Mouse (Mus musculus) liver, postnatal 0 days (tissue): ENCODE measurements around the gene Padi6. TPM values are rescaled to one million over a fixed set of nuclear protein-coding genes. Genes with fewer than 3 reads are reported as not detected.

Source experiments
- ATAC-seq: fragments of 200-750 bp; cut with Nextera tagmentation; 2 replicates; pipeline ENCODE4 v1.8.0; 2017; ENCODE audit warnings: mild to moderate bottlenecking, moderate library complexity
- DNase-seq: peaks from one replicate; pipeline ENCODE4 v3.0.0-alpha.2; 2016
- H3K27ac ChIP-seq: fragments of 300-500 bp; sonication (generic); 2 replicates; pipeline ENCODE4 v1.5.1; 2014; ENCODE audit warnings: antibody characterized with exemption, moderate library complexity, mild to moderate bottlenecking, low read depth
- H3K27me3 ChIP-seq: fragments of 300-500 bp; sonication (generic); 2 replicates; pipeline ENCODE4 v1.6.1; 2014; ENCODE audit warnings: low read length, control low read depth, mixed read lengths; ENCODE audit not compliant: insufficient read depth
- H3K36me3 ChIP-seq: fragments of 300-500 bp; sonication (generic); replicated peaks from 2 replicates; pipeline ENCODE4 v1.6.1; 2014; ENCODE audit warnings: mild to moderate bottlenecking, control low read depth, low read length, moderate library complexity, mixed read lengths; ENCODE audit not compliant: insufficient read depth
- H3K4me1 ChIP-seq: fragments of 300-500 bp; sonication (generic); 2 replicates; pipeline ENCODE4 v1.6.1; 2014; ENCODE audit warnings: antibody characterized with exemption, mild to moderate bottlenecking, control low read depth; ENCODE audit not compliant: insufficient read depth
- H3K4me2 ChIP-seq: fragments of 300-500 bp; sonication (generic); 2 replicates; pipeline ENCODE4 v1.6.1; 2014; ENCODE audit warnings: low read depth, mild to moderate bottlenecking, low read length, moderate library complexity, mixed read lengths
- H3K4me3 ChIP-seq: fragments of 300-500 bp; sonication (generic); 2 replicates; pipeline ENCODE4 v1.5.1; 2014; ENCODE audit warnings: low read depth, low read length
- H3K9ac ChIP-seq: fragments of 300-500 bp; sonication (generic); replicated peaks from 2 replicates; pipeline ENCODE4 v1.6.1; 2014; ENCODE audit warnings: mild to moderate bottlenecking, moderate library complexity
- H3K9me3 ChIP-seq: fragments of 300-500 bp; sonication (generic); 2 replicates; pipeline ENCODE4 v1.6.1; 2016; ENCODE audit warnings: mild to moderate bottlenecking, control low read depth, low read length, mixed read lengths
- CTCF ChIP-seq: sonication (generic); IDR thresholded peaks from 2 replicates; pipeline ENCODE4 v1.5.1; 2016; ENCODE audit warnings: antibody characterized with exemption, low read depth
- EP300 ChIP-seq: IDR thresholded peaks from 2 replicates; pipeline ENCODE4 v1.6.1; 2016; ENCODE audit warnings: antibody characterized with exemption, low read depth, mild to moderate bottlenecking
- WGBS: fragments of 180-500 bp; shearing (Covaris S2); extraction: QIAGEN DNeasy Blood & Tissue Kit; methylation state at CpG from one replicate; pipeline ENCODE4 v1.1.7; 2014; ENCODE audit not compliant: insufficient replicate concordance; 5-methylcytosine and 5-hydroxymethylcytosine counted together
- polyA plus RNA-seq: library from polyadenylated mRNA; unstranded; fragments of >200 nt; fragmentation: Nextera tagmentation; extraction: Ambion mirVana; gene quantifications from 2 replicates; pipeline ENCODE4 v1.2.1, GENCODE M21; 2015

The Padi6 gene
- polyA plus RNA-seq, 1 experiment from 2014 or later: not detected

- Histone ChIP-seq H3K4me1 (peaks cover 13% of the 10 kb centered on the region), H3K27me3 (no peaks in the 10 kb centered on the region), H3K9me3 (no peaks in the 10 kb centered on the region), H3K9ac (no peak overlapping the region), H3K4me3 (no peak overlapping the region), H3K36me3 (peaks cover 92% of the 10 kb centered on the region), H3K4me2 (no peak overlapping the region), H3K27ac (no peak overlapping the region)
- 83% methylated on average over 5 of the region's 5 CpGs for WGBS
- TF ChIP-seq CTCF (no peak), EP300 (no peak)
- no peak for DNase-seq
- no peak for ATAC-seq
Observed at GRCm38 (mm10) chr4:140711360-140711759, 31.1 kb downstream of the Padi6 start.

GRCm38 (mm10) chr4:140710781-140711180, 31.7 kb downstream of the Padi6 start:
- H3K4me3 ChIP-seq: no peak overlapping the region
- no peaks in the 10 kb centered on the region for H3K27me3 ChIP-seq
- H3K9me3 ChIP-seq: no peaks in the 10 kb centered on the region
- ATAC-seq (no peak), DNase-seq (no peak)
- no peak overlapping the region for H3K27ac ChIP-seq
- peaks cover 13% of the 10 kb centered on the region for H3K4me1 ChIP-seq
- H3K4me2 ChIP-seq: no peak overlapping the region
- H3K36me3 ChIP-seq: peaks cover 89% of the 10 kb centered on the region
- WGBS: 79% methylated on average over 10 of the region's 10 CpGs
- H3K9ac ChIP-seq: no peak overlapping the region
- TF ChIP-seq EP300 (no peak), CTCF (no peak)

- peaks cover 13% of the 10 kb centered on the region for H3K4me1 ChIP-seq
- no peak overlapping the region for H3K27ac ChIP-seq
- no peak for DNase-seq
- no peak overlapping the region for H3K4me3 ChIP-seq
- H3K9me3 ChIP-seq: no peaks in the 10 kb centered on the region
- H3K27me3 ChIP-seq: no peaks in the 10 kb centered on the region
- peaks cover 88% of the 10 kb centered on the region for H3K36me3 ChIP-seq
- no peak overlapping the region for H3K4me2 ChIP-seq
- no peak for TF ChIP-seq CTCF
- no peak for TF ChIP-seq EP300
- 86% methylated on average over 10 of the region's 10 CpGs for WGBS
- H3K9ac ChIP-seq: no peak overlapping the region
- ATAC-seq: no peak
Observed at GRCm38 (mm10) chr4:140709617-140710016, 32.8 kb downstream of the Padi6 start.

- ATAC-seq (no peak), DNase-seq (no peak)
- Histone ChIP-seq H3K9me3 (no peaks in the 10 kb centered on the region), H3K4me2 (no peak overlapping the region), H3K27ac (no peak overlapping the region), H3K9ac (no peak overlapping the region; the same call in 1 of the 2 replicates), H3K4me1 (peaks cover 13% of the 10 kb centered on the region), H3K27me3 (no peaks in the 10 kb centered on the region), H3K4me3 (no peak overlapping the region), H3K36me3 (peaks cover 83% of the 10 kb centered on the region)
- WGBS: 90% methylated on average over 7 of the region's 7 CpGs
- no peak for TF ChIP-seq EP300
- TF ChIP-seq CTCF: no peak
Observed at GRCm38 (mm10) chr4:140709111-140709510, 33.3 kb downstream of the Padi6 start.

- Histone ChIP-seq H3K4me2 (no peak overlapping the region), H3K27me3 (no peaks in the 10 kb centered on the region), H3K4me1 (peaks cover 14% of the 10 kb centered on the region), H3K36me3 (peaks cover 76% of the 10 kb centered on the region), H3K27ac (no peak overlapping the region), H3K4me3 (no peak overlapping the region), H3K9ac (no peak overlapping the region; the same call in 1 of the 2 replicates), H3K9me3 (no peaks in the 10 kb centered on the region)
- DNase-seq (no peak), ATAC-seq (peak; percentile 26; the same call in 1 of the 2 replicates)
- WGBS: 60% methylated on average over 18 of the region's 18 CpGs
- TF ChIP-seq CTCF (no peak), EP300 (no peak)
Observed at GRCm38 (mm10) chr4:140708297-140708927, 34.0 kb downstream of the Padi6 start.

- no peaks in the 10 kb centered on the region for H3K27me3 ChIP-seq
- H3K27ac ChIP-seq: no peak overlapping the region
- no peaks in the 10 kb centered on the region for H3K9me3 ChIP-seq
- H3K4me3 ChIP-seq: no peak overlapping the region
- DNase-seq (no peak), ATAC-seq (no peak)
- peaks cover 68% of the 10 kb centered on the region for H3K36me3 ChIP-seq
- TF ChIP-seq EP300: no peak
- no peak for TF ChIP-seq CTCF
- no peak overlapping the region for H3K4me2 ChIP-seq
- 71% methylated on average over 4 of the region's 4 CpGs for WGBS
- H3K4me1 ChIP-seq: peaks cover 20% of the 10 kb centered on the region
- no peak overlapping the region for H3K9ac ChIP-seq
Observed at GRCm38 (mm10) chr4:140707615-140708014, 34.8 kb downstream of the Padi6 start.
